Mouse (Mus musculus): ENCODE data around the gene Hip1. TPM values are rescaled to one million over a fixed set of nuclear protein-coding genes. Genes with fewer than 3 reads are reported as not detected.
A peak's percentile ranks its signal among the peaks of the same experiment; 100 is the strongest.

The Hip1 gene
- polyA plus RNA-seq, 1 experiment from 2014 or later, result 41.7 TPM

DNA sequence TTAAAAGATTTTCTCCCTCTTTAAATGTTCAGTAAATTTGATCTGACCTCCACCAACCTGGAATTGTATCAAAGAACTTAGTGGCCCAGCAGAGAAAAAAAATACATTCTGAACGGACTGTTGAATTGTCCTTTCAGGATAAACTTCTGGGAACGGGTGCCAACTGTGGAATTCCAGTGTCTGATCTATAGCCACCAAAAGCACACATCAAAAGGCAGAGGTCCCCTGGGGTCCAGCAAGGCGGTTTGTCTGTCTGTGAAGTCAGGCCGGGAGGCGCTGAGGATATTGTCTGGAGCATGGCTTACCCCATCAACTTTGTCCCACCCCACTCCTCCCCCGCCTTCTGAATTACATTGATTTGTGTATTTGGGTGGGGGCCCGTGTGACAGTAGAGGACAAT lies 16.9 kb downstream of the Hip1 start:
- Histone ChIP-seq H3K27ac (0 out of 2 replicates have a peak overlapping the region, but pooled peaks have one; percentile 53), H3K36me3 (peaks cover 8% of the 10 kb centered on the region; the same call in 1 of the 2 replicates), H3K4me3 (no peak overlapping the region), H3K27me3 (ENCODE audit: insufficient read depth, poor library complexity, severe bottlenecking) (no peaks in the 10 kb centered on the region), H3K9me3 (no peaks in the 10 kb centered on the region), H3K4me1 (peaks cover 37% of the 10 kb centered on the region)
- 67% methylated on average over 7 of the region's 7 CpGs for WGBS
- no peak for DNase-seq (ENCODE audit: low spot score)

DNA sequence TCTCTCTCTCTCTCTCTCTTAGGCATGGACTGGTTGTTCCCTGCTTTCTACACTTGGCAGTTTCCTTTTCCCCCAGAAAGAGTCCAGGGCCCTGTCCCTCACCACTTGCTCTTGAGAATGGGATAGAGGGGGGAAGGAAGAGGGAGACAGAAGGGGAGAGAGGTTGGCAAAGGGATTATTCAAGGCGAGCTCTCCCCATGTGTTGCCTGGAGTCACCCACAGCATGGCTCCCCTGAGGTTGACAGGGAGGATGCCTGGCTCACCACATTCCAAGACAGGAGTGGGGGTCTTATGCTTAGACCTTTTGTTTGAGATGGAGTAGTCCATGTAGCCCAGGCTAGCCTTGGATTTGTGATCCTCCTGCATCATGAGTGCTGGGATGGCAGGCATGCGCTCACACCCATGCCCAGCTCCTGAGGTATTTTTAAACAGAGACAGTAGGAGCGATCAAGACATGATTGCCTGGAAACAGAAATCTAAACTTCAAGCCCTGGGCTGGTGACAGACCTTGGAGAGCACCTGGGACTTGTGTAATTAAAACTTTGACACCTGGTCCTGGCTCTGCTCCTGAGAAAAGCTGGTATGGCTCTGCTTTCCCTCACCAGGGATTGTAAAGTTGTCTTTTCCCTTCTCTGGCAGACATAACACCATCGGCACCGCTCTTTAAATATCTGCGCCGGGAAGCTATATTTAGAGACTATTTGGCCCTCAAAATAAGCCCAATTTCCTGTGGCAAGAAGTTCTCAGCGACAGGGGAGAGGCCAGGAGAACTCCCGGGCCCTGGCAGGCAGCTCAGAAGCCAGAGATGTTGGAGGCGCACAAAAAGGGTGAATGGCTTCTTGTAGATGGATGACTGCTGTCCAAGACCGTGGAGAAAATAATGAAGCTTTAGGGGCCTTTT lies 20.0 kb downstream of the Hip1 start:
- H3K27me3 ChIP-seq (ENCODE audit: insufficient read depth, poor library complexity, severe bottlenecking), result no peaks in the 10 kb centered on the region
- peaks cover 42% of the 10 kb centered on the region for H3K4me1 ChIP-seq
- H3K36me3 ChIP-seq, result 0 out of 2 replicates have a peak, but pooled peaks cover 4% of the 10 kb centered on the region
- WGBS, result 44% methylated on average over 11 of the region's 11 CpGs
- no peaks in the 10 kb centered on the region for H3K9me3 ChIP-seq
- no peak for DNase-seq (ENCODE audit: low spot score)
- H3K27ac ChIP-seq, result peak overlapping the region; percentile 87
- H3K4me3 ChIP-seq, result 0 out of 2 replicates have a peak overlapping the region, but pooled peaks have one; percentile 16

DNA sequence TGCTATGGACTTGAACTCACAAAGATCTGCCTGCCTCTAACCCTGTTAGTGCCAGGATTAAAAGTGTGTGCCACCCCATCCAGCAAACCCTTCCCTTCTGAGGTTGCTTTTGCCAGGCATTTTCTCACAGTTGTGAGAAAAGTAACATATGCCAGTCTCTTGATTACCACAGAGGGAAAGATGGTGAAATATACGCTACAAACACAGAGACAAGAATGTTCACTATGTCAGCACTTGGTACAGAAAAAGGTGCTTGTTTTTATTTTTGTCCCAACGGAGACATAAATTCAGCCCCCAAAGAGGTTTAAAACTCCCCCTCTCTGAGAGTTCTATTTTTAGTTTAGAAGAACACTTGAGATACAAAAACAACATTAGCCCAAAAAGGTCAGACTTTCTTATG lies 20.8 kb downstream of the Hip1 start:
- H3K4me1 ChIP-seq, result peaks cover 41% of the 10 kb centered on the region

DNA sequence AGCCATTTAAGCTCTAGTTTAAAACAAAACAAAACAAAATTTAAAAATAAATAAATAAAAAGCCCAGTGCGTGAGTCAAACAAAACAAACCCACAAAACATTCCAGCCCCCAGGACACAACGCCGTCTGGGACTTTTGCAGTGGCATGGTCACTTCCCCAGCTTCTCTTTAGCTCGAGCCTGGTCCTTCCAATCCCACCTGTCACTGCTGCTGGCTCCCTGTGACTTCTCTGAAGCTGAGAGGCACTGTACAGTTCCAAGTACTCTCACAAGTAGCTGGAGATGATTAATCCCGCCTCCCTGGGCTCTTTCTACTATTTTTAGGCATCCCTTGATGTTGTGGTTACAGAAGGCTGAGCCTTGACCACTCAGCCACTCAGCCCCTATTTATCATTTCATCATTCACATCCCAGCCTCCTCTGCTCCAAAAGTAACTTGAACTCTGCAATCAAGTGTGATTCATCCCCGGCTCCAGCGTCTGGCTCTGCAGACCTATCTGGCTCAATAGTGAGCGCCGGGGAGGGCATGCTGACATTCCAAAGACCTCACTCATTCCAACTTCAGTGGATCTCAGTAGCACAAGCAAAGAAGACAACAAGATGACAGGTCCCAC lies 22.7 kb downstream of the Hip1 start:
- Histone ChIP-seq H3K27ac (peak overlapping the region; percentile 87), H3K4me1 (peaks cover 41% of the 10 kb centered on the region), H3K4me3 (0 out of 2 replicates have a peak overlapping the region, but pooled peaks have one; percentile 25), H3K27me3 (ENCODE audit: insufficient read depth, poor library complexity, severe bottlenecking) (no peaks in the 10 kb centered on the region), H3K9me3 (no peaks in the 10 kb centered on the region), H3K36me3 (0 out of 2 replicates have a peak, but pooled peaks cover 8% of the 10 kb centered on the region)
- peak; percentile 82 for DNase-seq (ENCODE audit: low spot score)
- 31% methylated on average over 9 of the region's 9 CpGs for WGBS

More for the DNA sequence above, 20.8 kb downstream of the Hip1 start:
- no peak for DNase-seq (ENCODE audit: low spot score)
- H3K27ac ChIP-seq, result peak overlapping the region; percentile 87
- H3K27me3 ChIP-seq (ENCODE audit: insufficient read depth, poor library complexity, severe bottlenecking), result no peaks in the 10 kb centered on the region
- 0 out of 2 replicates have a peak, but pooled peaks cover 4% of the 10 kb centered on the region for H3K36me3 ChIP-seq
- 47% methylated on average over 2 of the region's 2 CpGs for WGBS
- no peaks in the 10 kb centered on the region for H3K9me3 ChIP-seq
- H3K4me3 ChIP-seq, result no peak overlapping the region

DNA sequence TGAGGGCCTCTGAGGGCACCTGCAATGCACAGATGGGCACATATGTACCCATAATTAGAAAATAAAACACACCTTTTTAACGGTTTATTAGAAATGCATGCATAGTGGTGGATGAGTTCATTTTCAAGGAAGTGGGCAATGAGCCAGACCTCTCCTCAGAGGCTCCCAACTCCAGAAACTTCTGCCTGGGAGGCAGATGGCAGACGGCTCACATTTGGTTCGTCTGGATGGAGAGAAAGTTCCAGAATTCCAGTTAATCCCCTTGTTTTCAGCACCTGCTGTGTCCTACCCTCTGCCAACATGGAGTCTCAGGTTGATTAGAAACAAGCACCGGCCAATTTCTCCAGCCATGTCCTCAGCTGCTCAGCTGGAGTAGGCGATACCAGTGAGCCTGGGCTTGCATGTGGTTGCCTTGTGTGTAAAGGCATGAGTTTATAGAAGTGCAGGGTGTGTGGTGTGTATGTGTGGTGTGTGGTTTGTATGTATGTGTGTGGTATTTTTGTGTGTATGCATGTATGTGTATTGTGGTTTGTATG lies 27.5 kb downstream of the Hip1 start:
- Histone ChIP-seq H3K4me3 (no peak overlapping the region), H3K4me1 (peaks cover 18% of the 10 kb centered on the region), H3K27me3 (ENCODE audit: insufficient read depth, poor library complexity, severe bottlenecking) (no peaks in the 10 kb centered on the region), H3K27ac (no peak overlapping the region), H3K9me3 (peaks cover 4% of the 10 kb centered on the region; the same call in 1 of the 2 replicates), H3K36me3 (peaks cover 27% of the 10 kb centered on the region)
- WGBS, result 90% methylated on average over 5 of the region's 5 CpGs
- DNase-seq (ENCODE audit: low spot score), result no peak

DNA sequence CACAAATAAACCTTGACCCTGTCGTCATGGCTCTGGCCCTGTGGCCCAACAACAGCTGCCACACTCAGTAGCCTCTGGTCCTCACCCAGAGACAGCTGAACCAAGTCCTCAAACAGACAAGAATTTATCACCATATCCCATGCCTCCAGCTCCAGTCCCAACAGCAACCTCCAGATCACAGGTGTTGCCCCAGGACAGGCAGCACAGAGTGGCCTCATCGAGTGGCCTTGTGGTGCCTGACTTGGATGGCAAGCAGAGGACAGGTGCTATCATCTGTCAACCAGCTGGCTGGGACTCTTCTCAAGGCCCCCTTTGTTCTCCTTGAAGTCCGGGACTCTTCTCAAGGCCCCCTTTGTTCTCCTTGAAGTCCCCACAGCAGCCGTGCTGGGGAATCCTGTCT lies 31.8 kb downstream of the Hip1 start:
- WGBS, result 66% methylated on average over 4 of the region's 4 CpGs
- no peaks in the 10 kb centered on the region for H3K27me3 ChIP-seq (ENCODE audit: insufficient read depth, poor library complexity, severe bottlenecking)

DNA sequence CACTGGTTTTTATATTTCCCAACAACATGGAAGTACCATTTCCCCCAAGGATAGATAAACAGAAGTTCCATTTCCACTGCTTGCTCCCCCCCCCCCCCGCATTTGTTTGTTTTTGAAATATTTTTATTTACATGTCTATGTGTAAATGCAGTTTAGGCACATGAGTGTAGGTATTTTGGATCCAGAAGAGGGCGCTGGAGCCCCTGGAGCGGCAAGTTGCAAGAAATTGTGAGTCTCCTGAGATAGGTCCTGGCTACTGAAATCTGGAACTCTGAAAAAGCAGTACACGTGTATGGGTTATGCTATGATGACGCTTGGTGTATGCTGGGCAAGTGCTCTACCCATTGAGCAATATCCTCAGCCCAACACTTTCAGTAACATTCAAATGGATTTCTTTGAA lies 33.8 kb downstream of the Hip1 start:
- 49% methylated on average over 5 of the region's 5 CpGs for WGBS

More for the DNA sequence above, 31.8 kb downstream of the Hip1 start:
- H3K27ac ChIP-seq, result no peak overlapping the region
- H3K4me1 ChIP-seq, result 0 out of 2 replicates have a peak, but pooled peaks cover 8% of the 10 kb centered on the region
- peaks cover 4% of the 10 kb centered on the region; the same call in 1 of the 2 replicates for H3K9me3 ChIP-seq
- DNase-seq (ENCODE audit: low spot score), result no peak
- peaks cover 27% of the 10 kb centered on the region for H3K36me3 ChIP-seq
- H3K4me3 ChIP-seq, result no peak overlapping the region

DNA sequence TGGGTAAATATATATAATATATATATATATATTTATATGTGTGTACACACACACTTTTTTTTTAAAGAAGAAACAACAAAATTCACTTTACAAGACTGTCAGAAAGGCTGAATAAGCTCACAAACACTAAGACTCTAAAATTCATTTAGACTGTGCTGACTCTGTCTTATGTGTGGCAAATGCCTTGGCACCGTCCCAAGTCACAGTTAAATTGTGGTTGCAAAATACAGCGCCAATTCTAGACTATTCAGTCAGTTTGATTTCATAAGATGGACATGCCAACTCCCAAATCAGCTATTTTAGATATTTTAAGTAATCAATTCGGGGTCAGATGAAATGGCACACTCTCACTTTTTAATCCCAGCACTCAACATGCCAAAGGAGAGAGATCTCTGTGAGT lies 36.6 kb downstream of the Hip1 start:
- Histone ChIP-seq H3K9me3 (no peaks in the 10 kb centered on the region), H3K27me3 (ENCODE audit: insufficient read depth, poor library complexity, severe bottlenecking) (no peaks in the 10 kb centered on the region), H3K4me3 (no peak overlapping the region), H3K36me3 (peaks cover 3% of the 10 kb centered on the region; the same call in 1 of the 2 replicates), H3K4me1 (peaks cover 17% of the 10 kb centered on the region; the same call in 1 of the 2 replicates), H3K27ac (no peak overlapping the region)
- 81% methylated on average over 3 of the region's 3 CpGs for WGBS
- DNase-seq (ENCODE audit: low spot score), result no peak

More for the DNA sequence above, 33.8 kb downstream of the Hip1 start:
- no peak for DNase-seq (ENCODE audit: low spot score)
- Histone ChIP-seq H3K4me1 (0 out of 2 replicates have a peak, but pooled peaks cover 8% of the 10 kb centered on the region), H3K4me3 (no peak overlapping the region), H3K9me3 (no peaks in the 10 kb centered on the region), H3K27me3 (ENCODE audit: insufficient read depth, poor library complexity, severe bottlenecking) (no peaks in the 10 kb centered on the region), H3K27ac (no peak overlapping the region), H3K36me3 (peaks cover 16% of the 10 kb centered on the region)

DNA sequence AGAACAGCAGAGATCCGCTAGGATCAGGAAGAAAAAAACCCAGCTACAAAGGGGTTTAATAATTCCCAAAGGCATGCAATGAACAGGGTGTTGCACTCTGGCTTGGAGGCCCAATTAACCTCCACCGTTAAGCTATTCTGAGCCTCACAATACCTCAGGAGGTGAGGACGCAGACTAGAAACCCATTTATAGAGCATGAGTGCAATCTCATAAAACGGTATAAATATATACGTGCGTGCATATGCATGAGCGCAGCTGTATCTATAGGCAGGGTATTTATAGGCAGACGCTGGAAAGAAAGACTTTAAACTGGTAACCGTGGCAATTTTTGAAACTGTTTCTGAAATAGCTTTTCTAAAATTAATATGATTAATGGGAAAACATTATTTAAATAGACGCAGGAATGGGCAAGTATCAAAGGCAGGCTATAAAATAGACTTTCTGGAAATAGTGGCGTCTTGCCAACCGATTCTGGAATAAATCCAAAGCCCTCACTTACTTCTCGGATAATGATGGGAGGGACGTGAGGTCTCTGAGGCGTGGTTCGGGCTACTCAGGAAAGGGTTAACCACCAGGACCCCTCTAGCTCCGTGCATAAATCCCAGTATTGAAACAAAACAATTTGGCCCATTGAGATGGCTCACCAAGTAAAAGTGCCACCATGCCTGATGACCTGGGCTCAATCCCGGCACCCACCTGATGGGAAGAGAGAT lies 37.2 kb downstream of the Hip1 start:
- Histone ChIP-seq H3K4me3 (no peak overlapping the region), H3K27ac (no peak overlapping the region), H3K4me1 (peaks cover 11% of the 10 kb centered on the region; the same call in 1 of the 2 replicates), H3K9me3 (no peaks in the 10 kb centered on the region), H3K27me3 (ENCODE audit: insufficient read depth, poor library complexity, severe bottlenecking) (no peaks in the 10 kb centered on the region), H3K36me3 (peaks cover 3% of the 10 kb centered on the region; the same call in 1 of the 2 replicates)
- DNase-seq (ENCODE audit: low spot score), result no peak
- WGBS, result 86% methylated on average over 18 of the region's 18 CpGs

DNA sequence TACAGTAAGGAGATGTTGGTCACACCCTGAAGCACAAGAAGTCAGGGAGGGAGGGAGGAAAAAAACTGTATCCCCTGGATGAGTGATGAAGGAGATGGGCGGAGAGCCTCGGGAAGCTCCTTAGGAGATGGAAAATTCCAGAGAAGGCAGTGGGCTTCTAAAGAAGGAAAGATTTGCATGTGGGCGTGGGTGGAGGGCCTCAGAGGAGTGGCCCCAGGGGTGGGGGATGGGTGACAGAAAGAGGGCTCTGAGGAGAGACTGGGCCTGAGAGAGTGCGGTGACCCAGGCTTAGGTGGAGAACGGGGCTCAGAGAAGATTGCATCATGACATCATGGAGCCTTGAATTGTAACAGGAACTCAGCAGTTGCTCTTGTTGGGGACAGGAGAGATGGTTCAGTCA lies 39.5 kb downstream of the Hip1 start:
- Histone ChIP-seq H3K4me1 (peaks cover 21% of the 10 kb centered on the region), H3K4me3 (no peak overlapping the region), H3K9me3 (no peaks in the 10 kb centered on the region), H3K36me3 (peaks cover 3% of the 10 kb centered on the region; the same call in 1 of the 2 replicates), H3K27ac (no peak overlapping the region), H3K27me3 (ENCODE audit: insufficient read depth, poor library complexity, severe bottlenecking) (no peaks in the 10 kb centered on the region)
- DNase-seq (ENCODE audit: low spot score), result no peak
- 39% methylated on average over 5 of the region's 5 CpGs for WGBS

DNA sequence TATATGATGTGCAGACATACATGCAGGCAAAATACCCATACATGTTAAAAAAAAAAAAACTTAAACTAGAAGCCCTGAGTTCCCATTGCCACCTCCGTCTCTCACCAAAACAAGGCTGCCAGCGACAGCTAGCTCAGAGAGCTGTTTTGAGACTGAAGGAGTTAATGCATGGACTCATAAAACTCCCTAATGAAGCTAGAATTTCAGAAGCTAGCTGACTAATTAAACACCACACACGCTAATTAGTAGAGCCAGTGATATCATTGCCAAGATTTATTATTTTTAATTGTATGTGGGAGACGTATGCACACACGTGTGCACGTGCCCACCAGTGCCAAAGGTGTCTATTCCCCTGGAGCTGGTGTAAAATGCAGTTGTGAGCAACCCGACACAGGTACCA lies 42.0 kb downstream of the Hip1 start:
- peaks cover 26% of the 10 kb centered on the region for H3K4me1 ChIP-seq
- no peaks in the 10 kb centered on the region for H3K9me3 ChIP-seq
- no peak for DNase-seq (ENCODE audit: low spot score)
- no peak overlapping the region for H3K27ac ChIP-seq
- H3K4me3 ChIP-seq, result no peak overlapping the region
- 87% methylated on average over 7 of the region's 7 CpGs for WGBS
- H3K36me3 ChIP-seq, result peaks cover 3% of the 10 kb centered on the region; the same call in 1 of the 2 replicates
- H3K27me3 ChIP-seq (ENCODE audit: insufficient read depth, poor library complexity, severe bottlenecking), result no peaks in the 10 kb centered on the region

DNA sequence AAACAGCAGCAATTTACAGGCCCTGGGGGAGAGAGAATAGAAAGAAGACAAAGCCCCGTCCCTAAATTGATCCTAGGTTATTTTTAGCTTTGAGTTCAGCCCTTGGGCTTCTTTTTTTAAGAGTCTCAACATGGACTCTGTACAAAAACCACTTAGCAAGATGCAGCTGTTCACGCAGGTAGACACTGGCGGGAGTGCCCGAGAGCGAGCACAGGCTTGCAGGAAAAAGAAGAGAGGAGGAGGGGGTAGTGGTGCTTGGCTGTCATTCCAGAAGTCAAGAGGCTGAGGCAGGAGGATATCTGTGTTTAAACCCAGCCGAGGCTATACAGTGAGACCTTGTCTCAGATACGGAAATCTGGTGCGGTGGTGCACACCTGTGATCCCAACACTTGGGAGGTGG lies 42.9 kb downstream of the Hip1 start:
- Histone ChIP-seq H3K36me3 (peaks cover 3% of the 10 kb centered on the region; the same call in 1 of the 2 replicates), H3K27ac (0 out of 2 replicates have a peak overlapping the region, but pooled peaks have one; percentile 26), H3K4me1 (peaks cover 33% of the 10 kb centered on the region), H3K4me3 (no peak overlapping the region), H3K9me3 (no peaks in the 10 kb centered on the region), H3K27me3 (ENCODE audit: insufficient read depth, poor library complexity, severe bottlenecking) (no peaks in the 10 kb centered on the region)
- WGBS, result 75% methylated on average over 8 of the region's 8 CpGs
- DNase-seq (ENCODE audit: low spot score), result no peak

All from heart, embryonic 10.5 days (tissue).